Mouse (Mus musculus) layer of hippocampus, adult 2 months (tissue): ENCODE measurements around the gene Tnpo1. TPM values are rescaled to one million over a fixed set of nuclear protein-coding genes. Genes with fewer than 3 reads are reported as not detected.

ENCODE experiments used
- DNase-seq, 2 experiments: peaks; one replicate each; pipeline ENCODE4 v3.0.0; 2022; ENCODE audit warnings: low spot score in 2 of 2
- H3K27ac ChIP-seq: fragments of 200-600 bp; 2 replicates; pipeline ENCODE4 v1.8.1; 2022
- H3K4me3 ChIP-seq: fragments of 200-600 bp; 2 replicates; pipeline ENCODE4 v1.8.1; 2022; ENCODE audit warnings: mild to moderate bottlenecking
- CTCF ChIP-seq: fragments of 200-600 bp; conservative IDR thresholded peaks from 2 replicates; pipeline ENCODE4 v1.8.1; 2022; ENCODE audit warnings: antibody characterized with exemption, mild to moderate bottlenecking, moderate library complexity
- total RNA-seq, 2 experiments: library from RNA; stranded (reverse); gene quantifications; 2 replicates each; pipeline ENCODE4 v1.2.3; 2021

Tnpo1 gene
- total RNA-seq, 2 experiments from 2014 or later: 61.7 to 68.5 TPM

- no peak for DNase-seq
- no peak for TF ChIP-seq CTCF
- Histone ChIP-seq H3K27ac (peak overlapping the region; percentile 41; the same call in 1 of the 2 replicates), H3K4me3 (no peak overlapping the region)
Observed at GRCm38 (mm10) chr13:98919695-98920094, 6.5 kb downstream of the Tnpo1 start.

- Histone ChIP-seq H3K27ac (no peak overlapping the region), H3K4me3 (no peak overlapping the region)
- no peak for DNase-seq
- no peak for TF ChIP-seq CTCF
Observed at GRCm38 (mm10) chr13:98917851-98918250, 8.3 kb downstream of the Tnpo1 start.

- H3K27ac ChIP-seq: peak overlapping the region; percentile 33; the same call in 1 of the 2 replicates
- DNase-seq: no peak
- H3K4me3 ChIP-seq: no peak overlapping the region
- TF ChIP-seq CTCF: 0 out of 2 replicates have a peak, but pooled peaks have one; percentile 11
Observed at GRCm38 (mm10) chr13:98915591-98915990, 10.6 kb downstream of the Tnpo1 start.

GRCm38 (mm10) chr13:98914844-98915212 lies 11.4 kb downstream of the Tnpo1 start:
- no peak overlapping the region for H3K4me3 ChIP-seq
- DNase-seq: no peak
- peak overlapping the region; percentile 33; the same call in 1 of the 2 replicates for H3K27ac ChIP-seq
- TF ChIP-seq CTCF: no peak

GRCm38 (mm10) chr13:98914010-98914843 lies 12.0 kb downstream of the Tnpo1 start:
- peak overlapping the region; percentile 33; the same call in 1 of the 2 replicates for H3K27ac ChIP-seq
- TF ChIP-seq CTCF: no peak
- DNase-seq: no peak
- no peak overlapping the region for H3K4me3 ChIP-seq

- TF ChIP-seq CTCF: no peak
- Histone ChIP-seq H3K27ac (no peak overlapping the region; the same call in 1 of the 2 replicates), H3K4me3 (no peak overlapping the region)
- DNase-seq: no peak
Observed at GRCm38 (mm10) chr13:98913196-98913595, 13.0 kb downstream of the Tnpo1 start.

- no peak for DNase-seq
Observed at GRCm38 (mm10) chr13:98912602-98913001, 13.6 kb downstream of the Tnpo1 start.

GRCm38 (mm10) chr13:98910801-98911200 lies 15.4 kb downstream of the Tnpo1 start:
- no peak for TF ChIP-seq CTCF
- Histone ChIP-seq H3K27ac (no peak overlapping the region), H3K4me3 (no peak overlapping the region)
- DNase-seq: no peak

More at GRCm38 (mm10) chr13:98912602-98913001, 13.6 kb downstream of the Tnpo1 start:
- Histone ChIP-seq H3K27ac (no peak overlapping the region; the same call in 1 of the 2 replicates), H3K4me3 (no peak overlapping the region)
- no peak for TF ChIP-seq CTCF

- no peak for TF ChIP-seq CTCF
- H3K4me3 ChIP-seq: no peak overlapping the region
- DNase-seq: no peak
- H3K27ac ChIP-seq: no peak overlapping the region
Observed at GRCm38 (mm10) chr13:98904608-98905007, 21.6 kb downstream of the Tnpo1 start.

- TF ChIP-seq CTCF: no peak
- DNase-seq: no peak
- Histone ChIP-seq H3K27ac (no peak overlapping the region), H3K4me3 (no peak overlapping the region)
Observed at GRCm38 (mm10) chr13:98902366-98903025, 23.7 kb downstream of the Tnpo1 start.

GRCm38 (mm10) chr13:98899550-98899949 lies 26.6 kb downstream of the Tnpo1 start:
- H3K4me3 ChIP-seq: no peak overlapping the region
- H3K27ac ChIP-seq: no peak overlapping the region
- DNase-seq: no peak
- no peak for TF ChIP-seq CTCF

GRCm38 (mm10) chr13:98897577-98897976 lies 28.6 kb downstream of the Tnpo1 start:
- no peak for DNase-seq
- Histone ChIP-seq H3K27ac (no peak overlapping the region; the same call in 1 of the 2 replicates), H3K4me3 (no peak overlapping the region)
- TF ChIP-seq CTCF: no peak

GRCm38 (mm10) chr13:98896434-98897126 lies 29.6 kb downstream of the Tnpo1 start:
- no peak overlapping the region for H3K4me3 ChIP-seq
- peak overlapping the region; percentile 8; the same call in 1 of the 2 replicates for H3K27ac ChIP-seq
- TF ChIP-seq CTCF: no peak
- no peak for DNase-seq
